Comparison of ENCODE assay signal across 7 mouse cellular contexts in genomic region chr8:120498349-120498831, GRCm38 (mm10).
DNase-seq lines count a peak whose midpoint lies in the region; ATAC-seq and TF ChIP-seq lines count a peak whose summit lies in the region.

No protein-coding gene starts in this region.

- H3K36me3 ChIP-seq in megakaryocyte, embryonic 14.5 days (replicated peaks; ENCODE audit: low read length), result peaks cover 89% of the 10 kb centered on the region
- H3K36me3 ChIP-seq in forebrain, embryonic 10.5 days (replicated peaks), result 0 out of 2 replicates have a peak, but pooled peaks cover 2% of the 10 kb centered on the region
- no peaks in the 10 kb centered on the region for H3K36me3 ChIP-seq in small intestine, adult 2 months (ENCODE audit: control insufficient read depth, insufficient read depth, low read length)

- TF ChIP-seq POLR2A in small intestine, adult 2 months (IDR thresholded peaks at IDR 0.05; ENCODE audit: low read depth, low read length), result no peak

- no peak for DNase-seq in forebrain, embryonic 10.5 days (ENCODE audit: extremely low spot score, low spot score)
- DNase-seq in liver, result peak; percentile 87
- no peak for DNase-seq in right cerebral cortex, postnatal 36 days (ENCODE audit: low spot score in 2 of 2)
- no peak for DNase-seq in adrenal gland, postnatal 4 days (ENCODE audit: low spot score in 2 of 2)

- peaks cover 100% of the 10 kb centered on the region for H3K4me1 ChIP-seq in megakaryocyte, embryonic 14.5 days
- peaks cover 98% of the 10 kb centered on the region for H3K4me1 ChIP-seq in forebrain, embryonic 10.5 days
- peaks cover 72% of the 10 kb centered on the region for H3K4me1 ChIP-seq in small intestine, adult 2 months (ENCODE audit: control insufficient read depth, insufficient read depth, insufficient read length, low read length)

- H3K27me3 ChIP-seq in megakaryocyte, embryonic 14.5 days (replicated peaks), result no peaks in the 10 kb centered on the region
- H3K27me3 ChIP-seq in forebrain, embryonic 10.5 days (ENCODE audit: poor library complexity, severe bottlenecking), result peaks cover 46% of the 10 kb centered on the region
- no peaks in the 10 kb centered on the region for H3K27me3 ChIP-seq in small intestine, adult 2 months (ENCODE audit: control insufficient read depth, insufficient read depth, low read length)

- TF ChIP-seq CTCF in small intestine, adult 2 months (IDR thresholded peaks at IDR 0.05; ENCODE audit: extremely low read depth, insufficient read length, insufficient replicate concordance, low read depth, low read length), result no peak

- H3K4me3 ChIP-seq in megakaryocyte, embryonic 14.5 days (replicated peaks), result peak overlapping the region; percentile 85
- peak overlapping the region; percentile 39 for H3K4me3 ChIP-seq in forebrain, embryonic 10.5 days
- H3K4me3 ChIP-seq in small intestine, adult 2 months (ENCODE audit: low read depth, low read length), result peak overlapping the region; percentile 31

- ATAC-seq in megakaryocyte, adult 5-6 weeks (ENCODE audit: poor library complexity, severe bottlenecking), result no peak

- WGBS in forebrain, embryonic 10.5 days, result 25% methylated on average over 4 of the region's 4 CpGs
- WGBS in small intestine, adult 2 months, result 20% methylated on average over 4 of the region's 4 CpGs

- H3K27ac ChIP-seq in forebrain, embryonic 10.5 days, result peak overlapping the region; percentile 84
- peak overlapping the region; percentile 50 for H3K27ac ChIP-seq in small intestine, adult 2 months (ENCODE audit: insufficient read depth, low read depth, low read length)

- no peaks in the 10 kb centered on the region for H3K9me3 ChIP-seq in megakaryocyte, embryonic 14.5 days
- no peaks in the 10 kb centered on the region for H3K9me3 ChIP-seq in forebrain, embryonic 10.5 days

Comparison
In these comparisons a context has a peak if more than half of its experiments do, and no peak if none do; other contexts are left out.
1. H3K4me3 ChIP-seq: peak in every context shown above with its lines; median percentile 85 in megakaryocyte, embryonic 14.5 days; 39 in forebrain, embryonic 10.5 days; 31 in small intestine, adult 2 months.